Mouse (Mus musculus) frontal cortex, postnatal 36 days (tissue): Measurements from ENCODE around the gene Alkbh2.

Source experiments
- DNase-seq, 2 experiments: peaks; one replicate each; pipeline ENCODE4 v3.0.0; 2022; ENCODE audit warnings: low spot score in 2 of 2

Alkbh2 gene

DNA sequence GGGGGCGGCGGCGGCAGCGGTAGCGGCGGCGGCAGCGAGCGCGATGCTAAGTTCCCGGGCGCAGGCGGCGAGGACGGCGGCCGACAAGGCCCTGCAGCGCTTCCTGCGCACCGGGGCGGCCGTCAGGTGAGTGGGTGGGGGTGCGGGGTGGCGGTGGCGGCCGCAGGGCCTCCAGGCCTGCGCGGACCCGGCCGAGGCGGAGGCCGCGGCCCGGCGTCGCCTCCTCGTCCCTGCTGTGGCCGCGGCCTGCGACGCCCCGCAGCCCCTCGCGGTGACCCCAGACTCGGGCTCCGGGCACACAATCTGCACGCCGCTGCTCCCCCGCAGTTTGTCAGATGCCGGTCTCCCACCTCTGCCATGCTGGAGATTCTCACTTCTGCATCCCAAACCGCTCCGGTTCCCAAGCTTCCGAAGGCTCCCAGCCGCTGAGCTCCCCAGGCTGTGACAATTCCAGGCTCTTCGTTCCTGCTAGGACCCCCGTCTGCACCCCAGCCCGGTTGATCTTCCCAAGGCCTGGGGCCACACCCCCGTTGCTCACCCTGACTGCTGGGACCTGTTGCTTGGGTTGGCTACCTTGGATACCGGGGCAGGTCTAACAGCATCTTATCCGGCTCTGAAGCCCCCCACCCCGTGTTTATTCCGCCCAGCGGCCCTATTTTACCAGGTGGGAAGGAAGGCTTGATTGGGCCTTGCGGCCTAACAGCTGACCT is 27.5 kb downstream of the Alkbh2 start:
- DNase-seq: no peak

DNA sequence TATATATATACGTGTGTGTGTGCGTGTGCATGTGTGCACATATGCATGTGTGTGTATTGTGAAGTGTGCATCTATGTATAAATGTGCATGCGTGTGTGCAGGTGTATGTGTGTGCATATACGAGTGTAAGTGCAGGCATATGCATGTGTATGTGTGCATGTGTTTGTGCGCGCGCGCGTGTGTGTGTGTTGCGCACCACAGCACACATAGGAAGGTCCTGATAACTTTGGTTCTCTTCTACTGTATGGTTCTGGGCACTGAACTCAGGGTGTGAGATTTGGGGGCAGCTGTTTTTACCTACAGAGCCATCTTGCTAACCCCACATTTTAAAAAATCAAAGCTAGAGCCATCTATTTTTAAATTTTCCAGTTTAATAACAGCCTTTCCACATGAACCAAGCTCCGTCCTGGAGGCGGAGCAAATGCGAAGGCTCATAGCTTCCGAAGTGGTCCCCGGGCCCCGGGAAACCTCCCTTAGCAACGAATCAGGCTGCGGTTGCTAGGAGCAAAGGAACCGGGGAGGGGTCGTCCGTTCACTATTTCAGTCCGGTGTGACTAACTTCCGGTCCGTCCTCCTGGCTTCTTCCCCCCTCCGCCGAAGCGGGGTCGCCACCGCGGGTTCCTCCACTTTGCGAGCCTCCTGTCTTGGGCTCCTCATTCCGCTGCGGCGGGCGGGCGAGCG is 28.2 kb downstream of the Alkbh2 start:
- DNase-seq: peak; percentile 96 to 97

DNA sequence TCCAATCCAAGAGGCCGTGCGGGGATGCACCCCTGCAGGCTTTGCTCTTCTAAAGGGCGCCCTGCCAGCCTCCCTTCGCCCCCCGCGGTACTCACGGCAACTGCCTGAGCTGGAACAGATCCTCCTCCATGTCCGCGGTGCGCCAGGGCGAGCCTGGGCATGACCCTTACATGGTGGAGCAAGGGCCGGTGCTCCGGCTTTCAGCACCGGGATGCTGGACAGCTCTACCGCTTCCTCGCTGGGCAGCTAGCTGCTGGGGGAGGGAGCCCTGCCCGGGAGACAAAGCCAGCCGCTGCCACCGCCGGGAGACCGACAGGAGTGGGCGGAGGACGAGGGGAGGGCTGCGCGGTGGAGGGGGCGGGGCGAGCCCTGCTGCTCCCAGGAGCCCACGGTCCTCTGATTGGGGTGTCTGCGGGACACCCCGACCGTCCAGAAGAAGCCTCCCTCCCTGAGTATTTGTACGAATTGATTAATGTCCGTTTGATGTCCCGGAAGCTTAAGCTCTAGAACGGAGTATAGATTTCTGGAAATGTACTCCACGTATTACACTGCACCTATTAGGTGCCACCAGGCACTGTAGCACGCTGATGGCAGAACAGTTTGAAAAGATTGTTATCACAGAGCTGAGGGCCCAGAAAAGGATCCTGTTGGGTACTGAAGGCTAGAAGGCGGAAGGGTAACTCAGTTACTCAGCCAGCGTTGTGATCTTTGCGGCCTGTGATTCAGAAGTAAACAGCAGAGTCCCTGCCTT is 36.8 kb downstream of the Alkbh2 start, which contains the start of gene Svop:
Svop (minus strand) TSS at position 514 of the 751 bp plus-strand sequence.
- DNase-seq: peak; percentile 75 to 84

DNA sequence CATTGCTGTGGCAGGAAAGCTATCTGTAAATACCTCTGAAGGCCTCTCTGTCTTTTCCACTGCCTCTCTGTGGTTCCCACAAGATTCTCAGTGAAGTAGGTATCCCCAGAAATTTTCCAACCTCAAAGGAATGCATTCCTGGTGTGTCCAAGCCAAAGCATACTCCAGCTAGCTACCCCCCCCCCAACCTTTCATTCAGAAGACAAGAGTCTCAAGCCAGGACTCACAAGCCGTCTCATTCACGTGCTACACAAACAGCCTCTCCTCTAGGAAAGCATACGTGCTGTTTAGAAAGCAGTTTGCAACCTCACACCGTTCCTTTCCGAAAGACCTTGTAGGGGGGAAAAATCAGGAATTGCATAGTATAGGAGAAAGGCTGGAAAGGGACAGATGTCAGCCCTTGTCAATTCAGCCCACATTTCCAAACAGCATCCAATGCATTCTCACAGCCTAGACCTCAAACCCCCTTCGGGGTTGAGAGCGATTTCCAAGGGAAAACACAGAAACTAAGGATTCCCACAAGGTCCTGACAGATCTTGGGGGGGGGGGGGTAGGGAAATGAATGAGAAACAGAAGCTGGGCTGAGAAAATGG is 37.5 kb downstream of the Alkbh2 start:
- no peak for DNase-seq

DNA sequence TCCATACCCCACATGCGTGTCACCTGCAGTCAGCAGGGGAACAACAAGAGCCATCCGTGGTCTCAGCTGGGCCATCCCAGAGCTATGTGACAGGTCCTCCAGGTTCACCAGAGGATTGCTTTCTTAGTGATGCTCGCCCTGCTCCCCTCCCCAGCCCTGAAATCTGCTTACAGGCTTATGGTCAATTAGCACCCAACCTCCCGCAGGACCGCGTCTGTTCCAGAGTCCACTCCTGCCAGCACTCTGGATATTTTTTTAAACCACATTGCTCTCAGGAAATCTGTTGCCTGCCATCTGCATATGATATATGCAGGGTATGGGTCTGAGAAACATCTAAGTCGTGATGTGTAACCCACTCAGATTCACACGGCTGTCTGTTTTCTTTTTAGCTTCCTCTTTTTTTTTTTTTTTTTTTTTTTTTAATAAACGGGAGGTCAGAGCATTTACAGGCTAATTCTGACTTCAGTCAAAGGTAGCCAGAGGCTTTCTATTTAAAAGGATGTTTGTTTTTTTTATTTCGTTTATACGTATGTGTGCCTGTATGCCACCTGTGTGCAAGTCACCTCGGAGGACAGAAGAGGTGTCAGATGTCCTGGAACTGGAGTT is 40.0 kb downstream of the Alkbh2 start:
- DNase-seq: peak; percentile 28 to 62

DNA sequence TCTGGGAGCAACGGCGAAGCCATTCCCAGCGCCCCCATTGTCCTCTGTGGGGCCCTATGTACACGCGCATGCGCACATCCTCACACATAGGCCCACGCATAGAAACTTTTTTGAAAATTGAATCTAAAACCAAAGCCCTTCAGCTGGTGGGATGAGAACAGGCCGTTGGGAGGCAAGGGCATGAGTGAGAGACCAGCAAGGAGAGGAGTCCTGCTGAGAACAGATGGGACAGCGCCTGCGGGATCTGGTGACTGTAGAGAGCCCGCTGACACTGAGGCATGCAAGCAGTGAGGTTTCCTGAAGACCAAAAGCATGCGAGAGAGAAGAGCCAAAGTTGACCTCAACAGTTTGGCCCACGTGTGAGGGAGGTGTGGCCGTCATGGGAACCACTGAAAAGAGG is 42.5 kb downstream of the Alkbh2 start:
- DNase-seq: no peak

DNA sequence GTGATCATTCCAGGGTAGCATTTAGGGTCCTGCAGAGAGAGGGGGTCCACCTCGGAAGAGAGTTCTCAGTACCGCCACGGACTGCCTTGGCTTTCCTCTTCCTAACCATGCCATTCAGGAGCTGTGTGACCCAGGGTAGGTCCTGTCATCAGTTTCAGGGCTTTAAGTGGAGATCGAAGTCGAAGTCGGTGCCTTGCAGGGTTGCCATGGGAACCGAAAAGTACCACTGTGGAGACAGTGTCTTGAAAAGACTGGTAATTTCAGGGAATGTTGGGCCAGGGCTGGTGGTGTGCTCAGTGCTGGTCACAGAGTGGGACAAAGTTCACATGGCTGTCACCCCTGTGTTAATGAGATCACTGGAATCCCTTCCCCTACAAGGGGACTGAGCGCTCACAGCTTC is 51.0 kb downstream of the Alkbh2 start:
- no peak for DNase-seq
